Mouse (Mus musculus) adrenal gland, adult (tissue): ENCODE measurements at regions not wholly inside any gene's neighbourhood (a gene's known extent, or its start where the extent isn't known, plus 50 kb on each side); places are given as distances from the start of the nearest gene placed in this dataset.
A peak's percentile ranks its signal among the peaks of the same experiment; 100 is the strongest.

Source experiments
- DNase-seq, 2 experiments: peaks; one replicate each; pipeline ENCODE4 v3.0.0; 2022 to 2023; ENCODE audit warnings: low spot score in 1 of 2; ENCODE audit not compliant: inconsistent age in 2 of 2

DNA sequence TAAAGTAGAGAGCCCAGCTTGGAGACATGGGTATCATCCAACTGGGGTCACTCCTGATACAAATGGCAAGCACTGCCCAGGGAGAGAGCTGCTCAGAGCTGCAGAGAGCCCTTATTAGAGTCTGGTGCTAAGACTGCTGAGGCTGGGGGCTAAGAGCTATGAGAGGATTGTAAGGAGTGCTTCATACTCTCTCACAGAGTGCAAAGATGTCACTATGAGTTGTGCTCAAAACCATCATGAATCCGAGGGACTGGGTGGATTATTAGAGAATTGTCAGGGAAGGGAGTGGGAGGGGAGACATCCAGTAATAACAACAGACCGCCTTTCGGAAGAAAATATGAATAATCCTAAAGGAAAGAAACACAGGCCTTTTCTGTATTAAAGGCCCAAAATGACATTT is 107.2 kb upstream of the Fat1 start:
- no peak for DNase-seq

DNA sequence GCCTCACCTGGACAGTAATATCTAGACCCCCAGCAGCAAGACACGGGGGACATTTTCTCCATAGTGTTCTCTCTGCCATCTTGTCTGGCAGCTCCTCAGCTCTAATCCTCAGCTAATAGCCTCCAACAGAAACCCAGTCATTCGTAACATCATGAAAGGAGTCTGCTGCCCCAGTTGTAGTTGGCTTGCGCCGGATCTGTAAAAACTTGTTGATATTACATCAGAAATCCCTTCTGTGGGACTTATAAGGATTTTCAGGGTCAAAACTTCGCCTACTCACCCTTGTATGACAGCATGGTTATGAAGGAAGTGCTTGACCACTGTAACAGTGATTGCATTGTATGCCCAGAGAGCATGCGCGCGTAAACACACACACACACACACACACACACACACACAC is 96.8 kb upstream of the Fat1 start:
- no peak for DNase-seq

DNA sequence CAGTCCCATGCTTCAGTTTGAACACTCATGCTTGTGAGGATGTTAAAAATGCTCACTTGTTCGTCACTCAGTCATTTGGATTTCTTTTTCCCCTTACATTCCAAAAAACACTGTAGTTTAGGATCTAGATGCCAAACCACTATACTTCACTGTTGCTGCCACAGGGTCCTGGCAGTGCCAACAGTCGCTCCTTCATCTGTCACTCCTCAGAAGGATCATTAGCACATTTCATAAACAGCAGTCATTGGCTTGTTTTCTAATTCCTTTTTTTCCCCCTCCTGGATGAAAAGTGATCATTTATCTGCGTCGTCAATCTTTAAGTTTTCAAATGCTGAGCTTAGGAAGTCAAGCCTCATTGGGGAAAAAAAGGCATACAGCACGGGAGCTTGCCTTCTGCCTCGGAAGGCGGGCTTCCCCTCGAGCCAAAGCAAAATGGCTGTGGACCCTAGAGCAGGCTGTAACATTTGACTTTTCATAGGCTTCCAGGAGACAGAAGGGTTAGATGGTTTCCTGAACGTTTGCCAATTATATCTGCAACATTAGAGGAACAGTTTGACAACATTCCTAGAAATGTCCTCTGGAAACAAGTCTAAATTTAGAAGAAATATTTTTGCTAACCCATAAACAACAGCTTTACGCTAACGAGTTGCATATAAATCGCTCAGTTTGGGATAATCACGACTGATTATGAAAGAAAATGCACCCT is 95.6 kb upstream of the Fat1 start:
- no peak for DNase-seq

GRCm38 (mm10) chr8:44840646-44841045 is 94.6 kb upstream of the Fat1 start:
- DNase-seq = no peak

GRCm38 (mm10) chr8:44844362-44844761 is 90.9 kb upstream of the Fat1 start:
- DNase-seq = no peak

DNA sequence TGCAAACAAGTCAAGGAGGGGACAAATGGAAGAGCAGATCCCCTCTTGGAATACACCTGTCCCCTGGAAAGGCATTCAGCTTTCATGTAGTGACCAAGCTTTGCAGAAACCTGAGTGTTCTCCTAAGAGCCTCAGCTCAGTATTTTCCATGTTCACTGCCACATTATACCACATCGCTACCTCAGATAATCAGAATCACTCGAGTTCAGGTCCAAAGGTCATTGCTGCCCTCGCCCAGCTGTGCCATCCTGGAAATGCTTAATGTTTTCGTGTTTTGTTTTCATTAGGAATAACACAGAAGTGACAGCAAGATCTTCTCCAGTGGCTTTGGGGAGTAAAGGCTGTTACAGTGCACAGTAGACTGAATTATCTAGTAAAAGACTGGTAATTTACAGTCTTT is 83.0 kb upstream of the Fat1 start:
- no peak for DNase-seq

DNA sequence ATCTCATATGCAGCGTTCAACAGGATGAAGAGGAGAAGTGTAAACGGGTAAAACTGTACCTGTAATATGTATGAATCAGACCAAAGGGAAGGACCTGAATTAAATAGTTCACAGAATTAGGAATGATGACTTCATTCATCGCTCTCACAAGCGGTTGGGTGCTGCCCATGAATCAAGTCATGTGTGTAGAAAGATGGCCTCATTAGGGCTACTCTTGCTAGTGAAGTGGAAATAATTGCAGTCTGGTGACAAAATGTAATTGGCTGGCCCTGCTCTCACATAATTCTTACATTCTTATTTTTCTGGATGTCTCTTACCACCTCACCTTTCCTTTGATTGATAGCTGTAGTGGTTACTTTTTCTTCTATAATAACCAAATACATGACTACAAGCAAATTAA is 80.1 kb upstream of the Fat1 start:
- no peak for DNase-seq

DNA sequence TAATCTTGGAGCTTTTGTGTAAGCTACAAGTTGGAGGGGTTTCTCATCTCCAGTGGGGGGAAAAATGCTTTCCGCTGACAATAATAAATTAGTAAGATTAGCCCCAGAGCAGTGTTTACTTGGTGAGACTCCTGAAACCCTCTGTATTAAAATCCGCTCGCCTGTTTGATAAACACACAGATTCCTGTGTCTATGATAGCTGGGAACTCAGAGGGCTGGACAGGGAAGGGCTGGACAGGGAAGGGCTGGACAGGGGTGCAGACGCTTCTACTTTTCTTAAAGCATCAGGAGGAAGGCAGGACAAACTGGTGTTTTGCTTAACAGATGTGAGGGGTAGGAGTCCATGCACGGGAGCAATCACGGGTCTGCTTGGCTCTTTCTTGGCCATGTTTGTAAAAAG is 68.0 kb upstream of the Fat1 start:
- no peak for DNase-seq

DNA sequence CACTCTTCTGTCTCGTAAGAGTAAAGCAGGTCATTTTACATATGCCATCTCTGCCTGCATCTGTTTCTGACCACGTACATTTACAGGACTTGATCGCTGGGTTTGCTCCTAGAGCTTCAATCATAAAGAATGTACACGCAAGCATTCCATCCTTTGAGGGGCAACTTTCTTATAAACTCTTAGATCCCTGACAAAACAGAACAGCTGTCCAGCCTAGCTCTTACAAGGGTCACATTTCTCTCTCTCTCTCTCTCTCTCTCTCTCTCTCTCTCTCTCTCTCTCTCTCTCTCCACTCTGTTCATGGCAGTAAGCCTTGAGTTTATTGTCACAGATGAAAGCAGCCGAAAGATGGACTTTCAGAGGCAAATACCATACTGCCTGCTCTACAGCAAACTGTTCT is 67.6 kb upstream of the Fat1 start:
- no peak for DNase-seq

- DNase-seq = no peak
Observed at GRCm38 (mm10) chr8:44877066-44877465, 58.2 kb upstream of the Fat1 start.

DNA sequence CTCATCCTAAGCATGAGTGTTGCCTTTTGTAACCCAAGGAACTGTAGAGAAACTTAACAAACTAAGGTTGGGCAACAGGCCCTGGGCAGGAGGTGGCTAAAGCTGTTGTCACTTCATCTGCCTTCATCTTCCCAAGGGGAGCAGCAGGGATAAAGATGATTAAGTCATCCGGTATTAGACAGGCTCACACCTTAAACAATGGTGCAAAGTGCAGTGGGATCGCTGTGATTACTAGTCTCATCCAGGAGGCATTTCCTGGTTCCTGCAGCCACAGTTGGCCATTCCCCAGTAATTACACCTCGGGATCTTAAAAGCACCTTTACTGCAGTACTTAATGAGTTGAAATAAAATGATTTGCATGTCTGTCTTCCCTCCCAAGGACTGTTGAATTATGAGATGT is 57.0 kb upstream of the Fat1 start:
- no peak for DNase-seq

DNA sequence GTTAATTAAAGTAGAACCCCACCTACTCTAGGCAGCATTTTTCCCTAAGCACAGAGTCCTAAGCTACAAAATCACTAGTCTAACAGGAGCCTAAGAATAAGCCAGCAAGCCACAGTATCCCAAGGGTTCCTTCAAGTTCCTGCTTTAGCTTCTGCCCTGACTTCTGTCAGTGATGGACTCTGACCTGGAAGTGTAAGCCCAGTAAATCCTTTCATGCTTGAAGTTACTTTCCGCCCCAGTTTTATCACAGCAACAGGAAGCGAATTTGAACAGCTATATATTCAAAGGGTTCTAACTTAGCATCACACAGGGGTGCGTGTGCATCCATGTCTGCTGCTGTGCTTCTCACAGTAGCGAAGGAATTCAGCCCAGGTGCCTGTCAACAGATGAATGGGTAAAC is 56.1 kb upstream of the Fat1 start:
- DNase-seq = no peak

DNA sequence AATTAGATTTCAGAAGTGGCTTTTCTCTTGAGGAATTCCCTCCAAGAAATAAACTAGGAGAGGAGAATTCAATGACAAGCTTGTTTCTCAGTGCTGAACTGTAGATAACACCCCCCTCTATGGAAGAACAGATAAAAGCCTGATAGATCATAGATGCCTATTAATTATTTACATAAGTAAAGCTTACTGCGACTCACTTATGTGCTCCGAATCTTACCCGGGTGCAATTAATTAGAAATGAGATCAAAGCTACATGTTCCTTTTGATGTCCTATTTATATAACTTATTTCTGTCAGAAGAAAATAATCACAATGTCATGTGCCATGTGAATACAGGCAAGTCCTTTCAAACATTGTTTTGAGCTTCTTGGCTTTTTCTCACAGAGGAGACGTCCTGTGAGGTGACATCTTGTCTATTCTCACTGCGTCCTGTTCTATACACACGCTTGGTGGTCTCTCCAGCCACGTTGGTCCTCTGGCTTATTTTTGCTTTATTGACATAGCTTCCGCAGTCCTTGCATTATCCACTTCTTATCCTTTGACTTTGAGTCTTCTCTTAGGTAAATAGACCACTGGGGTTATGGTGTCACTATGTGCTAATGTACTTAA is 50.7 kb upstream of the Fat1 start:
- DNase-seq = peak in 1 of 2 experiments; percentile 24
